Comparison of ENCODE assay signal across 10 mouse cellular contexts in the genomic region with DNA sequence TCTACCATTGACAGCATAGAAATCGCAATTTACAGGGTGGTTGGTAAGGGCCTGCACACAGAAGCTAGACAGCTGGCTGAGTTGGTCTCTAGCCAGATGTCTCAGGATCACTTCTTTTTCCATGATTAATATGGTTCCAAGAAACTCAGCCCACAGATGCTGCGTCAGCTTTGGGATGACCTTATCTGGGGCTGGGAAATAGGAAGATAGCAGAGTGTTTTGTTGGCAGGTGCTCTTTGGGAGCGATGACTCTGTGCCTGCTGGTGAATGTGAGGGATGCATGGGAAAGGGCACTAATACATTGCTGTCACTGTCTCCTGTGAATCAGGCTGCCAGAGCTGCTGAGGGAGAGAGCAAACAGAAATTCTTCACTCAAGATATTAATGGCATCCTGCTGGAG. TPM values are rescaled to one million over a fixed set of nuclear protein-coding genes. Genes with fewer than 3 reads are reported as not detected.
DNase-seq lines count a peak whose midpoint lies in the region; ATAC-seq and TF ChIP-seq lines count a peak whose summit lies in the region.
"Had no signal": no experiment of that assay in that cellular context is flagged by ENCODE, and none has a peak within 500 bp of the region (broad histone marks: within the 10 kb centered on the region; RNA-seq: fewer than 3 reads in every experiment).

No protein-coding gene starts in this region.

- peak; percentile 47; the same call in 1 of the 2 replicates for ATAC-seq in forebrain, embryonic 16.5 days

- no peaks in the 10 kb centered on the region for H3K27me3 ChIP-seq in forebrain, embryonic 16.5 days (replicated peaks; ENCODE audit: control insufficient read depth, insufficient read depth, low read length)
- no peaks in the 10 kb centered on the region for H3K27me3 ChIP-seq in forebrain, embryonic 10.5 days (ENCODE audit: poor library complexity, severe bottlenecking)
- H3K27me3 ChIP-seq: embryonic facial prominence, embryonic 15.5 days; hindbrain, embryonic 15.5 days had no signal

- H3K36me3 ChIP-seq in forebrain, embryonic 16.5 days (ENCODE audit: control insufficient read depth, insufficient read depth) = peaks cover 46% of the 10 kb centered on the region
- peaks cover 95% of the 10 kb centered on the region for H3K36me3 ChIP-seq in forebrain, embryonic 10.5 days (replicated peaks)

- H3K27ac ChIP-seq in forebrain, embryonic 16.5 days (ENCODE audit: low read length) = no peak overlapping the region
- no peak overlapping the region for H3K27ac ChIP-seq in forebrain, embryonic 10.5 days
- peak overlapping the region; percentile 16; the same call in 1 of the 2 replicates for H3K27ac ChIP-seq in left cerebral cortex, adult 2 months
- H3K27ac ChIP-seq: embryonic facial prominence, embryonic 15.5 days; hindbrain, embryonic 15.5 days had no signal

- H3K9me3 ChIP-seq in forebrain, embryonic 16.5 days (ENCODE audit: control insufficient read depth, low read length) = no peaks in the 10 kb centered on the region
- H3K9me3 ChIP-seq in forebrain, embryonic 10.5 days = no peaks in the 10 kb centered on the region
- H3K9me3 ChIP-seq: embryonic facial prominence, embryonic 15.5 days; hindbrain, embryonic 15.5 days had no signal

- H3K4me1 ChIP-seq in forebrain, embryonic 16.5 days (replicated peaks; ENCODE audit: control insufficient read depth, insufficient read depth, low read length) = no peaks in the 10 kb centered on the region
- no peaks in the 10 kb centered on the region for H3K4me1 ChIP-seq in forebrain, embryonic 10.5 days
- H3K4me1 ChIP-seq: embryonic facial prominence, embryonic 15.5 days; hindbrain, embryonic 15.5 days had no signal

- H3K9ac ChIP-seq in forebrain, embryonic 16.5 days (replicated peaks; ENCODE audit: low read depth, low read length) = no peak overlapping the region
- H3K9ac ChIP-seq: embryonic facial prominence, embryonic 15.5 days; hindbrain, embryonic 15.5 days had no signal

- DNase-seq in forebrain, embryonic 10.5 days (ENCODE audit: extremely low spot score, low spot score) = no peak
- peak; percentile 37 to 39 for DNase-seq in left cerebral cortex, adult 2 months (ENCODE audit: extremely low spot score in 1 of 2, low spot score in 2 of 2)
- DNase-seq in left cerebral cortex, postnatal 4 days = no peak
- peak; percentile 24 to 36 for DNase-seq in cerebellum, postnatal 25 days
- peak; percentile 37 for DNase-seq in lung, postnatal 36 days
- no peak for DNase-seq in urinary bladder, adult 18-20 months (ENCODE audit: low spot score in 2 of 2)
- DNase-seq in ovary, postnatal 10 days (ENCODE audit: low spot score) = no peak

- no peak overlapping the region for H3K4me3 ChIP-seq in forebrain, embryonic 16.5 days (replicated peaks; ENCODE audit: low read length)
- no peak overlapping the region for H3K4me3 ChIP-seq in forebrain, embryonic 10.5 days
- H3K4me3 ChIP-seq in left cerebral cortex, adult 2 months = no peak overlapping the region
- H3K4me3 ChIP-seq: embryonic facial prominence, embryonic 15.5 days; hindbrain, embryonic 15.5 days had no signal

- no peak for TF ChIP-seq CTCF in left cerebral cortex, adult 2 months (IDR thresholded peaks at IDR 0.05)

- 82% methylated on average over 3 of the region's 3 CpGs for WGBS in forebrain, embryonic 16.5 days
- 94% methylated on average over 3 of the region's 3 CpGs for WGBS in forebrain, embryonic 10.5 days

- intact Hi-C loops in left cerebral cortex, adult 2 months (cut with DNase I) = no loop called here
- intact Hi-C loops in left cerebral cortex, postnatal 4 days (cut with DNase I) = no loop called here

- H3K4me2 ChIP-seq in forebrain, embryonic 16.5 days (ENCODE audit: low read length) = no peak overlapping the region
- H3K4me2 ChIP-seq: embryonic facial prominence, embryonic 15.5 days; hindbrain, embryonic 15.5 days had no signal

RNA-seq across cellular contexts. Expression of gene Ubn1, which starts 20.5 kb away (rescaled TPM):
- 15.0 and 15.5 TPM in 2 replicates for polyA plus RNA-seq in forebrain, embryonic 16.5 days (2015; fragmentation: Nextera tagmentation; extraction: Ambion mirVana)
- polyA plus RNA-seq in forebrain, embryonic 10.5 days (2016; fragmentation: Nextera tagmentation; extraction: Ambion mirVana) = 16.1 and 17.1 TPM in 2 replicates
- 10 to 100 TPM; 44.1 to 45.3 TPM for total RNA-seq in left cerebral cortex, adult 2 months (2021)
- 10 to 100 TPM; 30.4 to 33.1 TPM for total RNA-seq in left cerebral cortex, postnatal 4 days (2021)

RNA-seq across cellular contexts. Expression of gene Glyr1, which starts 20.7 kb away (rescaled TPM):
- 200 and 213 TPM in 2 replicates for polyA plus RNA-seq in forebrain, embryonic 16.5 days (2015; fragmentation: Nextera tagmentation; extraction: Ambion mirVana)
- polyA plus RNA-seq in forebrain, embryonic 10.5 days (2016; fragmentation: Nextera tagmentation; extraction: Ambion mirVana) = 216 and 223 TPM in 2 replicates
- 100 to 1,000 TPM; 139 to 146 TPM for total RNA-seq in left cerebral cortex, adult 2 months (2021)
- total RNA-seq in left cerebral cortex, postnatal 4 days (2021) = 100 to 1,000 TPM; 143 to 146 TPM

RNA-seq across cellular contexts. Expression of gene Rogdi, which starts 57.0 kb away (rescaled TPM):
- 83.1 and 114 TPM in 2 replicates for polyA plus RNA-seq in forebrain, embryonic 16.5 days (2015; fragmentation: Nextera tagmentation; extraction: Ambion mirVana)
- polyA plus RNA-seq in forebrain, embryonic 10.5 days (2016; fragmentation: Nextera tagmentation; extraction: Ambion mirVana) = 60.1 and 61.8 TPM in 2 replicates
- total RNA-seq in left cerebral cortex, adult 2 months (2021) = 100 to 1,000 TPM; 209 to 213 TPM
- total RNA-seq in left cerebral cortex, postnatal 4 days (2021) = 10 to 100 TPM; 79.8 to 89.3 TPM

Comparison
In these comparisons a context has a peak if more than half of its experiments do, and no peak if none do; other contexts are left out.
1. DNase-seq: peak in left cerebral cortex, adult 2 months (2 of 2), cerebellum, postnatal 25 days (2 of 2) and lung, postnatal 36 days (single experiment); none in forebrain, embryonic 10.5 days (single experiment), left cerebral cortex, postnatal 4 days (single experiment), urinary bladder, adult 18-20 months (0 of 2) and ovary, postnatal 10 days (single experiment).